Mouse (Mus musculus) kidney, adult 11 months (tissue): ENCODE data around the gene Mrtfb.
A peak's percentile ranks its signal among the peaks of the same experiment; 100 is the strongest.

Source experiments
- DNase-seq: peaks from one replicate; pipeline ENCODE4 v3.0.0; 2022

Mrtfb gene

DNA sequence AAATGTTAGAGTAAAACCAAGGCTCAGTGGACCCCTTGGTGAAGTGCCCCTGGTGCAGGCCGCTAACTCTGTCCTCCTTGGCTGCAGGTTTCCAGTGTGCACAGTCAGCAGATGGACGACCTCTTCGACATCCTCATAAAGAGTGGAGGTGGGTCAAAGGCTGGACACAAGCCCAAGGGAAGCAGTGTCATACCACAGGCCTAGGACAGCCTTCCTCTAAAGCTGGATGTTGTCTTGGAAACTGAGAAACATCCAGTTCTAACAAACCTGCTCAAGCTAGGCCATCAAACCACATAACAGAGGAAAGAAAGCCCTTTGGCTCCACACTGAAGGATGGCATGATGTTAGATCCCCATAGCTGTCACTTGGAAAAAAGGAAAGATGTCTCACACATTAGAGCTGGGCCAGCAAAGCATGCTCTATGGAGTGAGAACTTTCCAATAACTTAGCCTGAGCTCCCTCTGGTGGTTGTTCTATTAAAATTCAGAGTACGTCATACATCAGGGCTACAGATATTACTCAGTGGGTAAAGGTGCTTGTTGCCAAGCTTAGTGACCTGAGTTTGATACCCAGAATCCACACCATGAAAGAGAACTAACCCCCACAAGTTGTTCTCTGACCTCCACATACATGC is 153.4 kb downstream of the Mrtfb start:
- peak; percentile 15 for DNase-seq

DNA sequence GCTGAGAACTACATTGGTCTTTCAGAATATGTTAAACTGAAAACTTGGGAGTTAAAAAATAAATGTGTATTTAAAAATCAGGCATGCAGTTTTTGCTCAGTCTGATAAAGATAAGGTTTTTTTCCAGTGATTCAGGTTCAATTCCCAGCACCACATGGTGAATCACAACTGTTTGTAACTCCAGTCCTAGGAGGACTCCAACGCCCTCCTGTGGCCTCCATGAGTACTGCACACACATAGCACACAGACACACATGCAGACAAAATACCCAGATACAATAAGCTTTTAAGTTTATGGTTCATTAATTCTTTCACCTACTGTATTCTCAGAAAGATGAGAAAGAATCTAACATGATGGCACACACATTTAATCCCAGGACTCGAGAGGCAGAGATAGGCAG is 154.5 kb downstream of the Mrtfb start:
- DNase-seq, result no peak

DNA sequence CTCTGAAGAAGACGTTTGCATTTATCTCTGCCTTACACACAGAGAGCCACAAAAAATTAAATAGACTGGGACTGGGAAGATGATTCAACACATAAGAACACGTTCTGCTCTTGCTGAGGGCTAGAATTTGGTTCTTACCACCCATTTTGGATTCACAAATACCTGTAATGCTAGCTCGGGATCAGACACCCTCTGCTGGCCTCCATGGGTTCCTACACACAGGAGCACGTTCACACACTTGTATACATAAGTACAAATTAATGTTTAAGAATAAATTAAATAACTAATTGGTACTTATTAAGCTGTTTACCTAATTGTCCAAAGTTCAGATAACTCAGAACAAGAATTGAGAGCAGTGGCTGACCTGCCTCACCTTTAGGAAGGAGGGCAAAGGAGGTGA is 155.2 kb downstream of the Mrtfb start:
- DNase-seq, result no peak

DNA sequence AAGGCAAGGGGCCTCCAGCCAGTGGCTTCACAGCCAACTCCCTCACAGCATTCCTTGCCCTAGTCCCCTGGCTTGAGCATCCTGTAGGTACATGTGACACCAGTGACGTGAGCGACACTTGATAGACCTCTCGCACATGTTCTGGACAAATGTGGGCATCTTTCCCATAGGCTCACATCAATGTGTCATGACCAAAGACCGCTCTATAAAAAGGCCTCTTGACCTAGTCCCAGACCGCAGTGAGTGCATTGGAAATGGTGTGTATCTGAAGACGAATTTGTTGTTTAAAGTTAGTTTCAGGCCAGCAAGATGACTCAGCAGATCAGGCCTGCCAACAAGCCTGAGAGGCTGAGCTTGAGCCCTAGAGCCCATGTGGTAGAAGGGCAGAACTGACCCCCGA is 158.3 kb downstream of the Mrtfb start:
- no peak for DNase-seq

DNA sequence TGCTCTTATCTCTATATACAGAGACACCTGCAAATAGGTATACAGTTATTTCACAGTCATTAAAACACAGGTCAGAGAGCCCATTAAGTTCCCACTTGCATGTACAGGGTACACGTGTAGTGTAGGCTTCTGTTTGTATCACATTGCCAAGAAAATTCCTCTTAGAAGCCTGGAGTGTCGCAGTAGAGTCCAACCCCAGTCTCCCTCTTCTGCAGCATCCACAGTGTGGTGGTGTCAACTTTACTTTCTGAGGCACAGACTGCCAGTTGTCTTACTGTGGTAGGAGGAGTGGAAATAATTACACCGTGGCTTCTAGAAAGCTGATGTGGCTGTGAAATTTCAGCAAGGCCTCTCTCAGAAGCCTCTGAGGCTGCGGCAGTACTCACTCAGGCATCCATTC is 158.7 kb downstream of the Mrtfb start:
- DNase-seq, result no peak

DNA sequence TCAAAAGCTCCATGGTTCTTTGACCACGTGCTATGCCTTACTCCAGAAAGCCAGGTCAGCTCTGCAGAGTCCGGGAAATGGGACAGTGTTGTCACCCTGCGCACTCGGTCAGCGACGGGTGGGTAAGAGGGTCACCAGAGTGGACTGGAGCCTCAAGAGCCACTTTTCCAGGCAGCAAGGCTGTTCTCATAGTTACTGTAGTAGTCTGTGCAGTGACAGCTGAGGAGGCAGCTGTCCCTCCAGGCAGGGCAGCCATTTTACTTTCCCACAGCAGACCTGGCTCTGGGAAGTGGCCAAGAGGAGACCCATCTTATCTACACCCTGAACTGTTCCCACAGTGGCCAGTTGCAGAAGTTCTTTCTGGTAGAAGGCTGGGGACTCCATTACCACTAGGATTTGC is 159.2 kb downstream of the Mrtfb start:
- DNase-seq, result no peak

DNA sequence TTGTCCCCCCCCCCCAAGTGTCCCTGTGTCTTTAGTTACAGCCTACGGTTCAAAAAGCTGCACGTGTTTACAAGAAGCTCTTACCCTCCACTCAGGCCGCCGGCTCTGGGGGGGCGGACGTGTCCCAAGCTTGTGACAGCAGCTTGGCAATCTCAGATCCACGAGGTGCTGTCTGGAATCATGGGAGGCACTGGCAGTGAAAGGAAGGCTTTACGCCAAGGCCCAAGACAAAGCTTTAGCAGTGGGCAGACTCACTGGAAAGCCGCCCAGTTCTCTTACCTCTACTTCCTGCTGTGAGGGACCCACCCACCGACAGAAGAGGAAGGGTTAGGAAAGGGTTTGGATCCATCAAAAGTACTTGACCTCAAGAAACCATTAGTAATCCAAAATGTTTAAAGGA is 160.2 kb downstream of the Mrtfb start:
- peak; percentile 28 for DNase-seq

DNA sequence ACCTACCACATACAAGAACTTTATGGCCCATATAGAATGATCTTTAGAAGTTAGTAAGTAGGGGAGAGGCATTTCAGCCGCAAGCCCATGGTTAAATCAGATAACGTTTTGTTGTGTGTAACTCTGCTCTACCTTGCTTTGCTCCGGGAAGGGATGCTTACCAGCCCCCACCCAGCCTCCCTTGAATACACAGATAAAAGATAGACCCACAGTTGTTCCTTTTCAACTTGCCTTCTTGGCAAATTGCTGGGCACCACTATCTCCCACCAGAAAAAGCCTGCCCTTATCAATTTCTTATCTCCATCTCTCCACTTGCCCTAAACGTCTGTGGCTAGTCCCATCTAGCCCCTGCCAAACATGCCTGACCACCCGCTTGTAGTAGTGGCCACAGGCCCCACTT is 161.6 kb downstream of the Mrtfb start:
- DNase-seq, result no peak

DNA sequence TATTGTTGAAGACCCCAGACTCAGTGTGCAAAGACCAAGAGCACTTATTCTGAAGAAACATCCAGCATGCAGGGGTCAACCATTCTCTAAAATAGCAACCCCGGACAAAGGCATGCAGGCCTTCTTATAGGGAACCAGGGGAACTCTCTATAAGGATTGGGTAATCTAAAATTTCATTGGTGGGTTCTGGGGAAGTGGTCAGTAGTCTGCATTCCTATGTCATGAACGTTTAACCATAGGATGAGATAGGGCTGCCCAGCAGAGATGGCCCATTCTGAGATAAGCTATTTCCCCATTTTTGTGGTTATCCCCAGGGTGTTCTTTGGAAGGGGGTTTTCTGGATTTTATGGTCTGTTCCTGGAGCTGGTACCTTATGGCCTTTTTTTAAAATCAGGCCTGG is 163.5 kb downstream of the Mrtfb start:
- no peak for DNase-seq

DNA sequence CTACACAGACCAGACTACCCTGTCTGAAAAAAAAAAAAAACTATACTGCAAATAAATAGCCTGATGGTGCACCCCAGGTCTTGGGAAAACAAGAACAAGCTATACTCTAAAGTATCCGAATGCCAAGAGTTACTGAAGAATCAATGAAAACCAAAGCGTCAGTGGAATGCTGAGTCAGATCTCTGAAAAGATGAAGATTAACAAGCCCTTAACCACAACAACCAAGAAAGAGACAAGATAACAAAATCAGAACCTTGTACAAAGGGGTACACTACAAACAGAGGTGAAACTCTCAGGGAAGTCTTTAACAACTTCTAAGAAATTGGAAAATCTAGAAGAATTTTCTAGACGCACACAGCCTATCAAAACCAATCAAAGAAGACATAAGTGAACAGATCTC is 166.2 kb downstream of the Mrtfb start:
- no peak for DNase-seq

DNA sequence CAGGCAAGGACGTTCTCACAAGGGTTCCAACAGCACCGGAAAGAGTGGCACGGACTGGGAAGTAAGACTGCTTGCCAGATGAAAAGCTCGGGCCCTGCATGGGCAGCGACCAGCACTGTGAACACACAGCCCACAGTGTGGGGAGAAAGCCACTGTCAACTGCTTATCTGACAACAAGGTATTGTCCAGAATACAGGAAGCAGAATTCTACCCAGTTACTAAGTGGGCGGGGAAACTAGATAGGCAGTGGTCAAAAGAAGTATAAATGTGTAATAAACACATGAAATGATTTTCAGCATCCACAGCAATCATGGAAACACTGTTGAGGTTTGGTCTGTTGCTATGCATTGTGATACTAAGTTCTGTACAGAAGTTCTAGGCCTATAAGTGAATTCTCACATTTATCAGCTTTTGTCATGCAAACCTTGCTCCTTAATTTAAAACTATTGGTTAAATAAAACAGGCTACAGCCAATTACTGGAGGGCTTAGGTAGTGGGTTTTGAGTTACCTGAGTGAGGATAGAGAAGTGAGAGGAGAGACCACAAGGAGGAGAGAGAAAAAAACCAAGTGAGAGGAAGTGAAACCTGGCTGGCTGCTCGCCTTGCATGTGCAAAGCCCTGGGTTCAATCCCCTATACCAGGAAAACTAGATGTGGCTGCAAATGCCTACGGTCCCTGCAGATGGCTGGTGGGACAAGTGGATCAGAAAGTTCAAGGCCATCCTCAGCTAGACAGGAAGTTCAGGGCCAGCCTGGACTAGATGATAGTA is 167.5 kb downstream of the Mrtfb start:
- DNase-seq, result no peak

DNA sequence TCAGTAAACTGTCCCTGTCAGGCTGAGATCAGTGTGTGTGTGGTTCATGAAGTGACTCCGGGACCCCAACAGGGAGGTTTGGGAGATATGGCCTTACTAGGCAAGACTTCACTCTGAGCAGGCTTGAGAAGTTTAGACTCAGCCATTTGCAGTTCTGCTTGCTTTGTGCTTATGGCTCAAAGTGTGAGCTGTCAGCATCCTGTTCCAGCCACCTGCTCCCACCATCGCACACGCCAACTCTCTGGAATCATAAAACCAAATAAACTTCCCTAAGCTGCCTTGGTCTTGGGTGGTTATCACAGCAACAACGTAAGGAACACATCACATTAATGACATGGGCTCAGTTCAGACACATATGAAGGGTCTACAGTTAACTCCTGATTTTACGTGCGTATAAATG is 169.5 kb downstream of the Mrtfb start:
- no peak for DNase-seq

DNA sequence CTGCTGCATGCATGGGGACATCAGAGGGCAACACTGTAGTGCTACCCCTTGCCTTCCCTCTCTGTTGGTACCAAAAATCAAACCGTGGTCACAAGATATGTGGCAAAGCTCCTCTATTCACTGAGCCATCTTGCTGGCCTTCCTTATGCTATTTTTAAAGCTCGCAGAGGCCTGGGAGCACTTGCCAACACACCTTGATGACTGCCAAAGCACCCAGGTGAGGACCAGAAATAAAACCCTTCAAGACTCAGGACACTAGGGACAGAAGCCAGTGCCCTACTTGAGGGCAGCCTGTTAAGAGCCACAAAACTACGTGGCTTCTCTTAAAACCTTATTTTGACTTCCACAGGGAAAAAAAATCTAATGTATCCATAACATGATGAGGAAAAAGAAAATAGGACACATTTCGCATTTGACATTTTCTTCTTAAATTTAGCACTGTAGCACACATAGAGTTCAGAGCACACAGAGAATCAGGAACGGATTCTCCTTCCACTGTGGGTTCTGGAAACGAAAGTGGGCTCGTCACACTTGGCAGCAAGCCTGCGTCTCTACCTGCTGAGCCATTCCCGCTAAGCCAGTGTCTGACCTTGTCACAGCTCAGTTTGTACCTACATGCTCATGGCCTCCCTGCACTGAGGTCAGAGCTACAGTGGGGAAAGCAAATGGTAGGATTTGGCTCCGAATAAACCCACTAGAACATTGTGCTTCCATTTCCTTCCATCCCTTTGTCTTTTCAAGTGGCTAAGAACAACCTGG is 170.7 kb downstream of the Mrtfb start:
- DNase-seq, result no peak

DNA sequence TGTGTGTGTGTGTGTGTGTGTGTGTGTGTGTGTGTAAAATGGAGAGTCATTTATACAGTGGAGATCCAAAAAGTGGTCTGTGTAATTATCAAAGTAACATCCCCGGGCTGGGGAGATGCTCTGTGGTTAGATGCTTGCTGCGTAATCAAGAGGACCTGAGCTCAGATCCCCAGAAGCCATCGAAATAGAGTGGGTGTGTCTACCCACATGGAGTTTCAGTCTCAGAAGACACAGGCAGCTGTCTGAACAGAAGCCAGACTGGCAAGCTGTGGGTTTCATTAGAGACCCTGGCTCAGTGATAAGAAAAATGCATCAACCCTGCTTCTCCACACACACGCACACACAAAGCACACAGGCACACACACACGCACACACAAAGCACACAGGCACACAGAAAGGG is 171.8 kb downstream of the Mrtfb start:
- DNase-seq, result no peak

DNA sequence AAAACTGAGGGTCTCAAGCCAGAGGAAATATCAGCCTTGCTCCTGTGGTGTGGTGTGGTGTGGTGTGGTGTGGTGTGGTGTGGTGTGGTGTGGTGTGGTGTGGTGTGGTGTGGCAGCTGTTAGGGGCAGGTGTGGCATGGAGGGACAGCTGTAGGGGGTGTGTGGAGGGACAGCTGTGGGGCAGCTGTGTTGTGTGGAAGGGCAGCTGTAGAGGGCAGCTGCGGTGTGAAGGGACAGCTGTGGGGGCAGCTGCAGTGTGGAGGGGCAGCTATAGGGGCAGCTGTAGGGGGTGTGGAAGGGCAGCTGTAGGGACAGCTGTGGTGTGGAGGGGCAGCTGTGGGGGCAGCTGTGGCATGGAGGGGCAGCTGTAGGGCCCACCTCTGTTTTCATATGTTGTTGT is 172.5 kb downstream of the Mrtfb start:
- no peak for DNase-seq

DNA sequence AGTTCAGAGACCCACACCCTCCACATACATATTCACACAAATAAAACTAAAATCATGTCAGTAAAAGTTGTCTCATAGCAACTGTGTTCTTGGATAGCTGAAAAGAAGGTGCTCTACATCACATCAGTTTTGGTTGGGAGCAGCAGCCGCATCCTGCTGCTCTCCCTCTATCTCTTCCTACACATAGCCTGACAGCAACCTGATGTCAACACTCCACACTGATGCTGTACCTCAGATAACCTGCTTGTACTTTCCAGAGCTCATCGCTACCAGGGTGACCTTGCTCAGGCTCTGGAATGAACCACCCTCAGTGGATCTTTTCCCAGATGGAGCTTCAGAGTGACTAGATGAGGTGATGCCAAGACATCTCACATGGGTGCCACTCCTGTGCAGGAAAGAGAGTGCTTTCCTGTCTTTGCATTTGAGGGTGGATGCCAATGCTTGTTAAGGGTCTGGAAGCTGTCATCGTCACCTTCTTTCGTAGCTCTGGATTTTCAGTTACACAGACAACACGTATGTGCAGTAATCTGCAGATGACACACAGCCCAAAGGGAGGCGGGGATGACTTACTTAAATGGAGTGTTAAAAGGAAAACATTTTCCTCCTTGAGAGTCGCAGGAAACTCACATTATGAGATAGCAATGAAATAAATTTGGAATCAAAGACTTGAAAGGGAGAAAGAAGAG is 173.8 kb downstream of the Mrtfb start:
- no peak for DNase-seq

DNA sequence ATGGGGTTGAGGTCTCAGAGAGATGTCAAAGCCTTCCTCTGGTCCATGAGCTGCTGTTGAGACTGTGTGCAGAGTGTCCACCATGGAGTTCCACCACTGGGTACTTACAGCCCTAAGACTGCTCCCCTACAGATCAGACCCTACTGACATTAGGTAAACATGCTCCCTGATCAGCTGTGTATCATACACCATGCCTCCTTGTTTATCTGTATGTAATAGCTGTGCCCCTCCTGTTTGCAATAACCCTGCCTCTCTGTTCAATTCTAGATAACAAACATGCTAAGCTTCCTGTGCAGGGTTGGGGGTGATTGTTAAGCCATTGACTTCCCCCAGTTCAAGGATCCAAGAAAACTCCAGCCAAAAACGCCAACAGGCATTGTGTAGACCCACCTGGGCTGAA is 174.7 kb downstream of the Mrtfb start:
- no peak for DNase-seq

DNA sequence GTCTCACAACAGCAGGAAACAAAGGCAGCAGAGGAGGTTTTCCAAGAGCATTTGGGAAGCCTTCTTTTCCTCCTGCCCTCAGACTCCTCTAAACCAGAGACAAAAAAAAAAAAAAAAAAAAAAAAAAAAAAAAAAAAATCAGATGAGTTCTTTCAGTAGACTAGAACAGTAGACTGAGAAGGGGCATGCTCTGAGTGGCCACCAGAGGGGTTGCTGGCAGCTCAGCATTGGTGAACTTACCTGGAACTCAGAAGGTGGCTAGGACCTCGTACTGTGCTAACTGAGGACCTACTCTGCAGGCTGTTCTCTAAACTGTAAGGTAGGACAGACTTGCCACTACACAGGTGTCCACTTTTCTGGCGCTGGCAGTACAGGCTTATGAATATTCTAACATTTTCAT is 179.3 kb downstream of the Mrtfb start:
- DNase-seq, result no peak

DNA sequence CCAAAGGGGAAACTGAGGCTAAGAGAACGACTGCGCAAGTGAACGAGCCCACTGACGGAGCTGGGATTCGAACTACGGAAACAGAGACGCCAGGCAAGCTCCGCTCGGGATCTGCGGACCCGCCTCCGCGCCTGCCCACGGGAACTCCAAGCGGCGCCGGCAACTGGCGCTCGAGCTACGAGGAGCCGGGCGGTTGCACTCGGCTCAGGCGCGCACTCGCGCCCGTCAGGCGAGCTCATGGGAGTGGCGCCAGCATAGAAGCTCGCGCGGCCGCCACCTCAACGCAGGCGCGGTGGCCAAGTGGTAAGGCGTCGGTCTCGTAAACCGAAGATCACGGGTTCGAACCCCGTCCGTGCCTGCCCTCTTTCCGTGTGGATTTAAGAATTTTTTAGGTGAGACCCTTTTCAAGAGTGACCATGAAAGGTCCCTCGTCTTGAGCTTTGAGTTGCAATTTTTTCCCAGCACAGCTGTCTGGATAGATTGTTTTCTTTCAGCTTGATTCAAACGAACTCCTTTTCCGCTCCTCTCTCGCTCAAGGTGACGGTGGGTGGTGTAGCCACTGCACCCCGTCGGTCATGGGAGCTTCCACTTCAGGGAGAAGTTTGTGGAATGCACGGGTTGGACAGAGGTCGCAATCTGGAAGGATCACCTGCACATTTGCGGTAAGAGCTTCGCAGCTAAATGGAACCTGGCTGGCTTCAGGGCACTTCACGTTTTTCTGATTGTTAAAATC is 180.9 kb downstream of the Mrtfb start:
- DNase-seq, result peak; percentile 95

DNA sequence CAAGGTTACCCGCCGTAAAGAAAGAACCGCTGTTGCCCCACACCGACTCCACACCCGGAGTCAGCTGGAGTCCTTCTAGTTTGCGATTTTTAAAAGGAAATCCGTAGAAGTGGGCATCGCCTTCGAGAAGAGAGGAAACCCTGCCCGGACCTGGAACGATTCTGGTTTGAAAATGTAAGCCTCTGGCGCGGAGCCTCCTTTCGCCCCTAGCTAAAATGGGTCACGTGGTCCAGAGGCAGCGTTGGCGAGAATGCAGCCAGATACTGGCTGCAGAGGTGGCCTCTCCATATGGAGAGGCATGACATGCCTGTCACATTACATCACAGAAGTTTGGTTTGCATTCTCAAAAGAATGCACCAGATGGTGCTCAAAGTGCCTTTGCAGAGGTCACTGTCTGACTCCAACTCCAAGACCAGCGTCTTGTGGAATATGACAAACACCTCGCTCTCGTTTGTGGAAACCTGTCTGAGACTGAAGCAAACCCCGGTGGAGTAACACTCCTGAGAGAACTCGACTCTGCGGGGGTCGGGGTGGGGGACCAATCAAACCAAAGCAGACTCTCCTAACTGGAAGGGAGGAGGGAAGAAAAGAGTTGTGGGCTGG is 181.6 kb downstream of the Mrtfb start:
- peak; percentile 46 for DNase-seq

DNA sequence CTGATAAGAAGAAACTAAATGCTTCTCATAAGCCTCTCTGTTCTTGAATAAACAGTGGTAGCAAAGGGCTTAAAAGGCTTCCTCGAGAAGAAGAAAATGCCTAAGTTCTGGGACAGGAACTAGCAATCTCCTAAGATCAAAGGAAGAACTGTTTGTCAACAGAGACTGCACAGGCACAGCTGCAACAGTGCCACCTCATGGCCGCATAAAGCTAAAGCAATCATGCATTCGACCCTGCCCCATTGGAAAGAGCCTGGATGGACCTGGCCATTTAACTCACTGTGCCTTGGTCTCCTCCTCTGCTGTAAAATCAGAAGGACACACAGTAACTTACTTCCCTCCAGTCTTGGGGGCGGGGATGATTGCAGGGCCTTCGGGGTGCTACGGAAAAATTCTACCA is 184.2 kb downstream of the Mrtfb start:
- DNase-seq, result peak; percentile 26

DNA sequence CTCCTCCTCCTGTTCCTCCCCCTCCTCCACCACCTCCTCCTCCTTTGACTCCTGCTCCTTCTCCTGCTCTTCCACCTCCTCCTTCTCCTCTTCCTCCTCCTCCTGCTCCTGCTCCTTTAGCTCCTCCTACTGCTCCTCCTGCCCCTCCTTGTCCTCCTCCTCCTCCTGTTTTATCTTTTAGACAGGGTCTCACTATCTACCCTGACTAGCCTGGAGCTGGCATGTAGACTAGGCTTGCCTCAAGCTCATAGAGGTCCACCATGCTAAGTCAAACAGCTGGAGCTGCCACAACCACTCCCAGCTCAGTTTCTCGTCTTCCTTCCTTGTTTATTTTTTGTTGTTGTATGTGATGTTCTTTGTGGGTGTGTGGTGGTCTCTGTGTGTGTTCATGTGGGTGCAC is 187.5 kb downstream of the Mrtfb start:
- no peak for DNase-seq
